15 mouse cellular contexts compared by ENCODE assay signal in the genomic region with DNA sequence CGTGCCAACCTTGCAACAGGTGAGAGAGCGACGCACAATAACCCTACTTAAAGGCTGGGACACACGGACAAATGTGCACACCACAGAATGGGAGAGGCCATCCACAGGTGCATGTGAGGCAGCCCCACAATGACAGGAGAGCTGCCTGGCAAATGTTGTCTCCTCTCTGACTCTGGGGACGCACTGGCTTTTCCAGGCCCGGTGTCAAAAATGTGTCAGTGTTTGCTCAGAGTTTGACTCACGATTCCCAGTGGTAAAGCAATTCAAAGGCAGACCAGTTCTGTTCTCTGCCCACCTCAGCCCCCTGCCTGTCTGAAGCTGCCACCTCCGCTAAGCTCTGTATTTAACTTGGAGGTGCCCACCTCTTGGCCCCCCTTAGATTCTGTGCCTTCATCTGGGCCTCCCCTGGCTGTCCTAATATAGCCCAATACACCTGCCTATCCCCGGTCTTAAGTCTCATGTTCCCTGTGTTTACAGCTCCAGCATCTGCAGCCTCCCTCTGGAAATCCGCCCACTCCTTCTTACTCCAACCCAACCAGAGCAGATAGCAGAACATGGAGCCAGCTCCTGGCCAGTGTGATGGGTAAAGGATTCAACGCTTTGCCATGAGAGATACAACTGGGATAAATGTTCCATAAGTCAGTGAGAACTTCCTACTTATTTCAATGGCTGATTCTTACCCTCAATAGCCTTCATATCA.
DNase-seq lines count a peak whose midpoint lies in the region; ATAC-seq and TF ChIP-seq lines count a peak whose summit lies in the region.
"Had no signal": no experiment of that assay in that cellular context is flagged by ENCODE, and none has a peak within 500 bp of the region (broad histone marks: within the 10 kb centered on the region; RNA-seq: fewer than 3 reads in every experiment).

No protein-coding gene starts in this region.

- H3K36me3 ChIP-seq in heart, adult 2 months (ENCODE audit: control insufficient read depth, insufficient read depth, low read length) = no peaks in the 10 kb centered on the region
- H3K36me3 ChIP-seq in heart, embryonic 14.5 days (ENCODE audit: control insufficient read depth, insufficient read depth, low read length) = no peaks in the 10 kb centered on the region
- H3K36me3 ChIP-seq: midbrain, embryonic 15.5 days had no signal

- H3K4me1 ChIP-seq in heart, adult 2 months (ENCODE audit: control insufficient read depth, insufficient read depth, low read length) = peaks cover 32% of the 10 kb centered on the region
- H3K4me1 ChIP-seq in heart, embryonic 14.5 days (ENCODE audit: control insufficient read depth in 2 of 2, insufficient read depth in 2 of 2, low read length in 2 of 2) = peaks cover 59 to 83% of the 10 kb centered on the region in 2 experiments

- H3K4me2 ChIP-seq in heart, embryonic 14.5 days (ENCODE audit: low read length) = peak overlapping the region; percentile 20
- H3K4me2 ChIP-seq: midbrain, embryonic 15.5 days had no signal

- intact Hi-C loops in heart, adult 2 months (cut with DNase I) = no loop called here
- intact Hi-C loops in heart, postnatal 36 days (cut with DNase I) = loop anchor here (5.0 kb wide), 1 partner anchor 80 kb away; no protein-coding TSS in a partner anchor

- H3K9me3 ChIP-seq in heart, embryonic 14.5 days (ENCODE audit: control insufficient read depth, low read length) = no peaks in the 10 kb centered on the region
- H3K9me3 ChIP-seq: midbrain, embryonic 15.5 days had no signal

- TF ChIP-seq EP300 in heart, adult 2 months (IDR thresholded peaks at IDR 0.05; ENCODE audit: insufficient read depth, low read depth, low read length) = no peak

- DNase-seq in adrenal gland, postnatal 10 days = peak; percentile 43
- no peak for DNase-seq in adrenal gland, adult 8-10 months
- no peak for DNase-seq in heart, adult 2 months
- no peak for DNase-seq in heart, postnatal 36 days
- DNase-seq in NIH3T3 (ENCODE audit: low read depth) = peak; percentile 50
- no peak for DNase-seq in lung, postnatal 4 days
- no peak for DNase-seq in frontal cortex, adult 2 months (ENCODE audit: extremely low spot score in 1 of 2, low spot score in 1 of 2)
- DNase-seq: B cell, adult 2 months; embryo, embryonic 11 days; kidney, postnatal 14 days; lung, postnatal 14 days; thymus, postnatal 36 days had no signal

- peak overlapping the region; percentile 40 for H3K27ac ChIP-seq in heart, adult 2 months
- H3K27ac ChIP-seq in heart, embryonic 14.5 days (replicated peaks in 1 of 2; ENCODE audit: control insufficient read depth in 1 of 2, insufficient read depth in 1 of 2, low read depth in 2 of 2, low read length in 2 of 2) = peak overlapping the region; percentile 59 to 74
- H3K27ac ChIP-seq: midbrain, embryonic 15.5 days had no signal

- peaks cover 7% of the 10 kb centered on the region for H3K79me2 ChIP-seq in heart, adult 2 months (replicated peaks; ENCODE audit: control insufficient read depth, insufficient read depth, low read length)

- no peak for ATAC-seq in heart, embryonic 14.5 days (ENCODE audit: insufficient number of reproducible peaks, insufficient read depth, low FRiP score, low read depth)
- ATAC-seq: inflammation-experienced regulatory T-cells, adult 6 months; midbrain, embryonic 15.5 days had no signal

- WGBS in heart, adult 2 months = 53% methylated on average over 11 of the region's 11 CpGs
- WGBS in heart, embryonic 14.5 days = 56% methylated on average over 11 of the region's 11 CpGs

- no peak overlapping the region for H3K4me3 ChIP-seq in heart, adult 2 months
- no peak overlapping the region for H3K4me3 ChIP-seq in heart, embryonic 14.5 days (ENCODE audit: control insufficient read depth in 1 of 2, insufficient read depth in 1 of 2, low read depth in 1 of 2, low read length in 2 of 2)
- H3K4me3 ChIP-seq: midbrain, embryonic 15.5 days had no signal

- no peak overlapping the region for H3K9ac ChIP-seq in heart, adult 2 months (ENCODE audit: low read depth, low read length)
- H3K9ac ChIP-seq in heart, embryonic 14.5 days (ENCODE audit: low read length) = peak overlapping the region; percentile 39
- H3K9ac ChIP-seq: midbrain, embryonic 15.5 days had no signal

- H3K27me3 ChIP-seq in heart, adult 2 months (ENCODE audit: control insufficient read depth, insufficient read depth, low read length) = no peaks in the 10 kb centered on the region
- H3K27me3 ChIP-seq in heart, embryonic 14.5 days (ENCODE audit: control insufficient read depth, insufficient read depth, low read length) = no peaks in the 10 kb centered on the region
- H3K27me3 ChIP-seq: midbrain, embryonic 15.5 days had no signal

- no peak for TF ChIP-seq CTCF in heart, adult 2 months (IDR thresholded peaks at IDR 0.05)

- TF ChIP-seq POLR2A in heart, adult 2 months (IDR thresholded peaks at IDR 0.05; ENCODE audit: insufficient read depth, low read depth, low read length) = no peak

Comparison
In these comparisons a context has a peak if more than half of its experiments do, and no peak if none do; other contexts are left out.
1. DNase-seq: peak in adrenal gland, postnatal 10 days (single experiment) and NIH3T3 (single experiment); none in adrenal gland, adult 8-10 months (single experiment), heart, adult 2 months (0 of 2), heart, postnatal 36 days (0 of 2), lung, postnatal 4 days (0 of 2) and frontal cortex, adult 2 months (0 of 2).